Mouse (Mus musculus) forebrain, embryonic 12.5 days (tissue): ENCODE results near the gene Dync1i1. TPM values are rescaled to one million over a fixed set of nuclear protein-coding genes. Genes with fewer than 3 reads are reported as not detected.

Source experiments
- ATAC-seq: fragments of 200-750 bp; cut with Nextera tagmentation; 2 replicates; pipeline ENCODE4 v1.8.0; 2017; ENCODE audit warnings: moderate TSS enrichment; ENCODE audit not compliant: low FRiP score
- H3K27ac ChIP-seq: fragments of 300-500 bp; sonication (generic); 2 replicates; pipeline ENCODE4 v1.5.1; 2016; ENCODE audit warnings: mild to moderate bottlenecking
- H3K27me3 ChIP-seq: fragments of 300-500 bp; sonication (generic); 2 replicates; pipeline ENCODE4 v1.6.1; 2016; ENCODE audit warnings: mild to moderate bottlenecking
- H3K36me3 ChIP-seq: fragments of 300-500 bp; sonication (generic); replicated peaks from 2 replicates; pipeline ENCODE4 v1.6.1; 2016; ENCODE audit warnings: mild to moderate bottlenecking
- H3K4me1 ChIP-seq: fragments of 300-500 bp; sonication (generic); 2 replicates; pipeline ENCODE4 v1.6.1; 2016
- H3K4me2 ChIP-seq: fragments of 300-500 bp; sonication (generic); 2 replicates; pipeline ENCODE4 v1.6.1; 2016; ENCODE audit warnings: mild to moderate bottlenecking, moderate library complexity
- H3K4me3 ChIP-seq: fragments of 300-500 bp; sonication (generic); replicated peaks from 2 replicates; pipeline ENCODE4 v1.5.1; 2016; ENCODE audit warnings: mild to moderate bottlenecking
- H3K9ac ChIP-seq: fragments of 300-500 bp; sonication (generic); 2 replicates; pipeline ENCODE4 v1.6.1; 2016; ENCODE audit warnings: mild to moderate bottlenecking
- H3K9me3 ChIP-seq: fragments of 300-500 bp; sonication (generic); 2 replicates; pipeline ENCODE4 v1.6.1; 2016
- WGBS: fragments of 180-500 bp; shearing (Covaris S2); methylation state at CpG from one replicate; pipeline ENCODE4 v1.1.7; 2016; 5-methylcytosine and 5-hydroxymethylcytosine counted together
- polyA plus RNA-seq: library from polyadenylated mRNA; unstranded; fragments of >200 nt; fragmentation: Nextera tagmentation; extraction: Ambion mirVana; gene quantifications from 2 replicates; pipeline ENCODE4 v1.2.1, GENCODE M21; 2016

The Dync1i1 gene
- polyA plus RNA-seq, 1 experiment from 2014 or later = 5.0 TPM

GRCm38 (mm10) chr6:5997535-5997934, 272.1 kb downstream of the Dync1i1 start:
- no peaks in the 10 kb centered on the region for H3K27me3 ChIP-seq
- H3K9me3 ChIP-seq = no peaks in the 10 kb centered on the region
- 63% methylated on average over 6 of the region's 6 CpGs for WGBS
- no peak overlapping the region for H3K4me3 ChIP-seq
- no peaks in the 10 kb centered on the region for H3K36me3 ChIP-seq
- peaks cover 15% of the 10 kb centered on the region for H3K4me1 ChIP-seq
- H3K27ac ChIP-seq = no peak overlapping the region
- no peak for ATAC-seq
- no peak overlapping the region for H3K4me2 ChIP-seq
- no peak overlapping the region for H3K9ac ChIP-seq

GRCm38 (mm10) chr6:6002061-6002460, 276.6 kb downstream of the Dync1i1 start:
- Histone ChIP-seq H3K4me3 (no peak overlapping the region), H3K9me3 (no peaks in the 10 kb centered on the region), H3K9ac (no peak overlapping the region), H3K4me2 (no peak overlapping the region), H3K27ac (no peak overlapping the region), H3K4me1 (peaks cover 22% of the 10 kb centered on the region), H3K36me3 (no peaks in the 10 kb centered on the region), H3K27me3 (no peaks in the 10 kb centered on the region)
- no peak for ATAC-seq
- WGBS = 81% methylated on average over 3 of the region's 3 CpGs

- no peak overlapping the region for H3K4me2 ChIP-seq
- no peak; the same call in 1 of the 2 replicates for ATAC-seq
- H3K4me3 ChIP-seq = no peak overlapping the region
Measured at GRCm38 (mm10) chr6:6004756-6005485, 279.5 kb downstream of the Dync1i1 start.

GRCm38 (mm10) chr6:6005762-6006431, 280.5 kb downstream of the Dync1i1 start:
- H3K27me3 ChIP-seq = no peaks in the 10 kb centered on the region
- H3K4me2 ChIP-seq = peak overlapping the region; percentile 88
- H3K9ac ChIP-seq = peak overlapping the region; percentile 53
- H3K36me3 ChIP-seq = no peaks in the 10 kb centered on the region
- ATAC-seq = peak; percentile 95
- WGBS = 3% methylated on average over 42 of the region's 42 CpGs
- H3K4me3 ChIP-seq = peak overlapping the region; percentile 50
- no peaks in the 10 kb centered on the region for H3K9me3 ChIP-seq
- 0 out of 2 replicates have a peak overlapping the region, but pooled peaks have one; percentile 31 for H3K27ac ChIP-seq
- peaks cover 12% of the 10 kb centered on the region for H3K4me1 ChIP-seq

More at GRCm38 (mm10) chr6:6004756-6005485, 279.5 kb downstream of the Dync1i1 start:
- H3K36me3 ChIP-seq = no peaks in the 10 kb centered on the region
- H3K4me1 ChIP-seq = peaks cover 12% of the 10 kb centered on the region
- H3K9me3 ChIP-seq = no peaks in the 10 kb centered on the region
- H3K27ac ChIP-seq = no peak overlapping the region
- 56% methylated on average over 12 of the region's 12 CpGs for WGBS
- H3K9ac ChIP-seq = no peak overlapping the region
- no peaks in the 10 kb centered on the region for H3K27me3 ChIP-seq

- Histone ChIP-seq H3K27ac (no peak overlapping the region), H3K36me3 (no peaks in the 10 kb centered on the region), H3K4me3 (no peak overlapping the region), H3K4me2 (no peak overlapping the region), H3K4me1 (peaks cover 1% of the 10 kb centered on the region; the same call in 1 of the 2 replicates), H3K9me3 (no peaks in the 10 kb centered on the region), H3K9ac (no peak overlapping the region), H3K27me3 (no peaks in the 10 kb centered on the region)
- 76% methylated on average over 2 of the region's 2 CpGs for WGBS
- no peak for ATAC-seq
Measured at GRCm38 (mm10) chr6:6011364-6011763, 285.9 kb downstream of the Dync1i1 start.

- ATAC-seq = no peak
- Histone ChIP-seq H3K9ac (no peak overlapping the region), H3K27ac (no peak overlapping the region), H3K27me3 (no peaks in the 10 kb centered on the region), H3K4me2 (no peak overlapping the region), H3K36me3 (no peaks in the 10 kb centered on the region), H3K4me3 (no peak overlapping the region), H3K9me3 (no peaks in the 10 kb centered on the region), H3K4me1 (peaks cover 7% of the 10 kb centered on the region; the same call in 1 of the 2 replicates)
- WGBS = 57% methylated on average over 15 of the region's 15 CpGs
Measured at GRCm38 (mm10) chr6:6015616-6016015, 290.2 kb downstream of the Dync1i1 start.

- H3K9ac ChIP-seq = no peak overlapping the region
- no peaks in the 10 kb centered on the region for H3K27me3 ChIP-seq
- H3K9me3 ChIP-seq = no peaks in the 10 kb centered on the region
- no peak overlapping the region for H3K27ac ChIP-seq
- no peak for ATAC-seq
- WGBS = 53% methylated on average over 9 of the region's 9 CpGs
- no peaks in the 10 kb centered on the region for H3K36me3 ChIP-seq
- H3K4me2 ChIP-seq = no peak overlapping the region
- no peak overlapping the region for H3K4me3 ChIP-seq
- H3K4me1 ChIP-seq = peaks cover 7% of the 10 kb centered on the region; the same call in 1 of the 2 replicates
Measured at GRCm38 (mm10) chr6:6016931-6017330, 291.5 kb downstream of the Dync1i1 start.

- Histone ChIP-seq H3K27me3 (no peaks in the 10 kb centered on the region), H3K9ac (no peak overlapping the region), H3K4me1 (no peaks in the 10 kb centered on the region), H3K36me3 (no peaks in the 10 kb centered on the region), H3K4me3 (no peak overlapping the region), H3K27ac (no peak overlapping the region), H3K9me3 (no peaks in the 10 kb centered on the region), H3K4me2 (no peak overlapping the region)
- ATAC-seq = no peak
- WGBS = 26% methylated on average over 6 of the region's 6 CpGs
Measured at GRCm38 (mm10) chr6:6023976-6024375, 298.5 kb downstream of the Dync1i1 start.

GRCm38 (mm10) chr6:6027664-6028063, 302.2 kb downstream of the Dync1i1 start:
- Histone ChIP-seq H3K36me3 (no peaks in the 10 kb centered on the region), H3K4me1 (no peaks in the 10 kb centered on the region), H3K27me3 (no peaks in the 10 kb centered on the region), H3K9ac (no peak overlapping the region), H3K4me2 (no peak overlapping the region), H3K27ac (no peak overlapping the region), H3K9me3 (no peaks in the 10 kb centered on the region), H3K4me3 (no peak overlapping the region)
- WGBS = 89% methylated on average over 6 of the region's 6 CpGs
- ATAC-seq = no peak

GRCm38 (mm10) chr6:6038773-6039550, 313.5 kb downstream of the Dync1i1 start:
- H3K36me3 ChIP-seq = no peaks in the 10 kb centered on the region
- H3K4me2 ChIP-seq = no peak overlapping the region
- peaks cover 13% of the 10 kb centered on the region for H3K4me1 ChIP-seq
- H3K27me3 ChIP-seq = no peaks in the 10 kb centered on the region
- no peak overlapping the region for H3K4me3 ChIP-seq
- no peaks in the 10 kb centered on the region for H3K9me3 ChIP-seq
- no peak overlapping the region for H3K9ac ChIP-seq
- 36% methylated on average over 18 of the region's 18 CpGs for WGBS
- H3K27ac ChIP-seq = no peak overlapping the region
- ATAC-seq = no peak

- H3K4me3 ChIP-seq = no peak overlapping the region
- no peak for ATAC-seq
- no peak overlapping the region for H3K4me2 ChIP-seq
- 84% methylated on average over 12 of the region's 12 CpGs for WGBS
- no peaks in the 10 kb centered on the region for H3K9me3 ChIP-seq
- H3K27me3 ChIP-seq = no peaks in the 10 kb centered on the region
- H3K27ac ChIP-seq = no peak overlapping the region
- H3K9ac ChIP-seq = no peak overlapping the region
- H3K4me1 ChIP-seq = no peaks in the 10 kb centered on the region
- no peaks in the 10 kb centered on the region for H3K36me3 ChIP-seq
Measured at GRCm38 (mm10) chr6:6046729-6047424, 321.4 kb downstream of the Dync1i1 start.

GRCm38 (mm10) chr6:6052696-6053095, 327.3 kb downstream of the Dync1i1 start:
- Histone ChIP-seq H3K4me3 (no peak overlapping the region), H3K4me1 (peaks cover 5% of the 10 kb centered on the region), H3K4me2 (no peak overlapping the region), H3K36me3 (no peaks in the 10 kb centered on the region), H3K27me3 (no peaks in the 10 kb centered on the region), H3K9ac (no peak overlapping the region), H3K9me3 (no peaks in the 10 kb centered on the region), H3K27ac (no peak overlapping the region)
- 79% methylated on average over 11 of the region's 11 CpGs for WGBS
- no peak for ATAC-seq
